Mouse (Mus musculus) CH12.LX (cell line): ENCODE measurements around the gene Rtl8a.
"Not testable (repeated sequence)": the region's sequence is repeated elsewhere in the genome, so short reads cannot be mapped to it uniquely, and the experiment has no call there.

Experiments
- POLR2A ChIP-seq: IDR thresholded peaks from 2 replicates; pipeline ENCODE4 v1.6.1; 2011; ENCODE audit warnings: low read depth, mild to moderate bottlenecking, improper control_type of control experiment, low read length
- ZMIZ1 ChIP-seq: IDR thresholded peaks from 2 replicates; pipeline ENCODE4 v1.6.1; 2012; ENCODE audit warnings: low read depth, mild to moderate bottlenecking, inconsistent platforms, low read length, improper control_type of control experiment

DNA sequence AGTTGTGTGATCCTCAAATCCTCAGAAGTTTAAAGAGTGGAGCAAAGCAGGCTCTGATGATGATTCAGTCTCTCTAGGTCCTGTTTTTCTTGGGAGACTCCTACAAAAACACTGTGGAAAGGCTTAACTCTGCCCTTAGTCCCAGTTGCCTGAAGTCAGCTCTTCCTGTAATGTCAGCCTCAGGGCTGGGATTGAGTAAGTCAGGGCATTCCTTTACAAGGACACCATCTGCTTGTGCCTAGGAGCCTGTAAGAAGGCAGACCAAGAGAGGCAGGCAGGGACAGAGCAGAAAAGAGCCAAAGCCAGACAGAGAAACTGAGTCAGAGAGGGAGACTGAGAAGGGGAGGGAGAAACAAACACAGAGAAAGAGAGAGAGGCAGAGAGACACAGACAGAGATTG is 32.1 kb downstream of the Rtl8a start:
- not testable (repeated sequence) for TF ChIP-seq ZMIZ1, POLR2A
